Mouse (Mus musculus): ENCODE data around the gene Pon1.

DNA sequence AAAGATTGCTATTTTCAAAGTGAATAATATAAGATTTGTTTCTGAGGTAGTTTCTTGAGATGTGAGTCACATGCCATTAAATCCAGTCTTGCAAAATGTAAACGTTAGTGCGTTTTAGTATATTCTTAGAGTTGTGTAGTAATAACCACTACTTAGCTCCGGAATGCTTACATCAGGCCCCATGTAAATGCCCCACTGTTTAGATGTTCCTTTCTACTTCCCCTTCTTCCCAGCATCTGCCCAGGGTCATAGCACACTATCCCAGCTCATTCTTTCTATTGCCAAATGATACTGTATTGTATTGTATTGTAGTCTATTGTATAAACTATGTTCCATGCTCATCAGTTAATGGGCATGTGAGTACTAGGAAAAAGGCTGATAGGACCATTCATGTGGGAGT is 45.1 kb upstream of the Pon1 start:
- TF ChIP-seq POLR2A (IDR thresholded peaks at IDR 0.05; ENCODE audit: borderline replicate concordance, low read depth, low read length) (no peak), CTCF (IDR thresholded peaks at IDR 0.05; ENCODE audit: low read depth, low read length) (no peak)

Data from bone marrow macrophage, adult 2 months (primary cell).